Comparison of ENCODE assay signal across 9 mouse cellular contexts in genomic region chr12:77570501-77570900, GRCm38 (mm10).
DNase-seq lines count a peak whose midpoint lies in the region; ATAC-seq lines count a peak whose summit lies in the region.
"Had no signal": no experiment of that assay in that cellular context is flagged by ENCODE, and none has a peak within 500 bp of the region (broad histone marks: within the 10 kb centered on the region; RNA-seq: fewer than 3 reads in every experiment).

No protein-coding gene starts in this region.

- peak; percentile 14 for DNase-seq in cerebellum, adult 9-11 months
- DNase-seq in kidney, postnatal 10 days = peak; percentile 33
- no peak for DNase-seq in kidney, postnatal 14 days
- DNase-seq in thymus, postnatal 14 days = peak; percentile 14
- no peak for DNase-seq in thymus, postnatal 36 days
- DNase-seq in left cerebral cortex, postnatal 36 days (ENCODE audit: low spot score in 2 of 2) = no peak
- DNase-seq in urinary bladder, postnatal 36 days (ENCODE audit: low spot score in 2 of 2) = no peak
- DNase-seq: heart, postnatal 36 days had no signal

- no peak for ATAC-seq in cerebellum, adult (ENCODE audit: insufficient number of reproducible peaks, low FRiP score, low TSS enrichment)

- intact Hi-C loops in left cerebral cortex, postnatal 36 days (cut with DNase I) = loop anchor here (10.0 kb wide), 1 partner anchor 214 kb away; no protein-coding TSS in a partner anchor

Comparison
In these comparisons a context has a peak if more than half of its experiments do, and no peak if none do; other contexts are left out.
1. DNase-seq: peak in cerebellum, adult 9-11 months (single experiment), kidney, postnatal 10 days (single experiment) and thymus, postnatal 14 days (single experiment); none in kidney, postnatal 14 days (single experiment), thymus, postnatal 36 days (0 of 2), left cerebral cortex, postnatal 36 days (0 of 2) and urinary bladder, postnatal 36 days (0 of 2).